Mouse (Mus musculus): ENCODE results near the gene Ppp1r26.

GRCm38 (mm10) chr2:28414757-28415137 is 31.9 kb upstream of the Ppp1r26 start:
- TF ChIP-seq EP300 (IDR thresholded peaks at IDR 0.05; ENCODE audit: low read depth) (no peak), CTCF (IDR thresholded peaks at IDR 0.05; ENCODE audit: low read depth) (no peak)

Data from heart, postnatal 0 days (tissue).